Mouse (Mus musculus) liver, embryonic 16.5 days (tissue): ENCODE results near the gene Lrp1. TPM values are rescaled to one million over a fixed set of nuclear protein-coding genes. Genes with fewer than 3 reads are reported as not detected.
A peak's percentile ranks its signal among the peaks of the same experiment; 100 is the strongest.

Experiments
- ATAC-seq: fragments of 200-750 bp; cut with Nextera tagmentation; 2 replicates; pipeline ENCODE4 v1.8.0; 2017; ENCODE audit warnings: low read depth, mild to moderate bottlenecking, moderate number of reproducible peaks, moderate library complexity
- H3K27ac ChIP-seq: fragments of 300-500 bp; sonication (generic); 2 replicates; pipeline ENCODE4 v1.5.1; 2014; ENCODE audit warnings: mild to moderate bottlenecking, low read length
- H3K27me3 ChIP-seq: fragments of 300-500 bp; sonication (generic); 2 replicates; pipeline ENCODE4 v1.6.1; 2014; ENCODE audit warnings: low read depth, low read length, mixed read lengths; ENCODE audit not compliant: control insufficient read depth, insufficient read depth
- H3K36me3 ChIP-seq: fragments of 300-500 bp; sonication (generic); 2 replicates; pipeline ENCODE4 v1.6.1; 2014; ENCODE audit warnings: mild to moderate bottlenecking; ENCODE audit not compliant: control insufficient read depth, insufficient read depth
- H3K4me1 ChIP-seq: fragments of 300-500 bp; sonication (generic); 2 replicates; pipeline ENCODE4 v1.6.1; 2014; ENCODE audit warnings: low read depth, low read length, mixed read lengths; ENCODE audit not compliant: control insufficient read depth
- H3K4me2 ChIP-seq: fragments of 300-500 bp; sonication (generic); 2 replicates; pipeline ENCODE4 v1.6.1; 2014; ENCODE audit warnings: low read depth, low read length, mixed read lengths
- H3K4me3 ChIP-seq: fragments of 300-500 bp; sonication (generic); 2 replicates; pipeline ENCODE4 v1.5.1; 2014; ENCODE audit warnings: low read depth, mild to moderate bottlenecking, low read length
- H3K9ac ChIP-seq: fragments of 300-500 bp; sonication (generic); 2 replicates; pipeline ENCODE4 v1.6.1; 2014; ENCODE audit warnings: low read depth, low read length
- H3K9me3 ChIP-seq: fragments of 300-500 bp; sonication (generic); replicated peaks from 2 replicates; pipeline ENCODE4 v1.6.1; 2016; ENCODE audit warnings: low read length; ENCODE audit not compliant: control insufficient read depth
- WGBS: fragments of 180-500 bp; shearing (Covaris S2); extraction: QIAGEN DNeasy Blood & Tissue Kit; methylation state at CpG from one replicate; pipeline ENCODE4 v1.1.7; 2014; ENCODE audit not compliant: insufficient replicate concordance; 5-methylcytosine and 5-hydroxymethylcytosine counted together
- polyA plus RNA-seq: library from polyadenylated mRNA; unstranded; fragments of >200 nt; fragmentation: Nextera tagmentation; extraction: Ambion mirVana; gene quantifications from 2 replicates; pipeline ENCODE4 v1.2.1, GENCODE M21; 2015

Lrp1 gene
- polyA plus RNA-seq, 1 experiment from 2014 or later: 36.3 TPM

DNA sequence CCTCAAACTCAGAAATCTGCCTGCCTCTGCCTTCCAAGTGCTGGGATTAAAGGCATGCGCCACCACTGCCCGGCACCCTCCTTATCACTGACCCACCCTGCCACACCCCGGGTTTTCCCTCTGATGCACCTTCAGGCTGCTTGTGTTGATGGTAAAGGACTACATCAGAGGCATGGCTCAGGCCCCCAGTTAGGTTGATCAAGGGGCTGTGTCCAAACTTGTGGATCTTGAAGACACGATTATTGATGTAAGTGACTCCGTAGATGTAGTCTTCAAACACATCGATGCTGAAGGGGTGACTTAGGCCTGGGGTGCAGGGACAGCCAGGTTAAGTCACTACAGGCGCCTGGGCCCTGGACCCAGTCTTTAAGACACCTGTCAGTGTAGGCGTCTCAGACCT lies 79.4 kb downstream of the Lrp1 start:
- Histone ChIP-seq H3K27ac (no peak overlapping the region), H3K9ac (no peak overlapping the region), H3K36me3 (no peaks in the 10 kb centered on the region), H3K4me2 (no peak overlapping the region), H3K4me1 (no peaks in the 10 kb centered on the region), H3K4me3 (no peak overlapping the region), H3K27me3 (peaks cover 8% of the 10 kb centered on the region), H3K9me3 (no peaks in the 10 kb centered on the region)
- WGBS: 71% methylated on average over 8 of the region's 8 CpGs
- no peak for ATAC-seq

DNA sequence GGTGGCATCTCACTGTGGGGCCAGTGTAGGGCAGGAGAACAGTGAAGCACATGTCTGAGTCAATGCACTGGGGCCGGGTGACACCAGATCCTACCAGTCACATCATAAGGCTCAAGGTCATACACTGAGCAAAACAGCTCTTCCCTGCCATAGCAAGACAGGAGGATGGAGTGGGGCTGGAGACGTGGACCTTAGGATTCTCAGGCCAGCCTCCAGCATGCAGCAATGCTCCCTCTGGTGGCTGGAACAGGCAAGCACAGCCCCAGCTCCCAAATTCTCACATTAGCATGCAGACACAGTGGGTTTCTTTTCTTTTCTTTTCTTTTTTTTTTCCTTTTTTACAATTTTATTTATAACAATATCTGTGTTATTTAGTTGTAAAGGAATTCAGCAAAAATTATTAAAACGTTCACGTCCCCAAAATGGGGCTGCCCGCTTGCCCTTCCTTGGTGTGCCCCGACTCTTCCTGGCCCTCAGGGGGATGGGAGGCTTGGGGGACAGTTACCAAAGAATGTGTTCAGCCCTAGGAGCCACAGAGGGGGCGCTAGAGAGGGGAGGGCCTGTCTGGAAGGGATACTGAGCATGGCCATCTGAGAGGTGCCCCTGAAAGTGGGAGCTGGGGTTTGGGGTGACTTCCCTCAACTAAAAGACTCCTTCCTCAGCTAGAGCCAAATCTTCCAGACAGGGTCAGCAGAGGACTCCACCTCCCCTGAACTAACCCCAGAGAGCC lies 82.9 kb downstream of the Lrp1 start:
- Histone ChIP-seq H3K27me3 (peaks cover 43% of the 10 kb centered on the region), H3K4me2 (no peak overlapping the region), H3K9ac (no peak overlapping the region), H3K4me1 (peaks cover 9% of the 10 kb centered on the region), H3K36me3 (no peaks in the 10 kb centered on the region), H3K27ac (no peak overlapping the region), H3K4me3 (no peak overlapping the region), H3K9me3 (no peaks in the 10 kb centered on the region)
- no peak for ATAC-seq
- WGBS: 24% methylated on average over 7 of the region's 7 CpGs

DNA sequence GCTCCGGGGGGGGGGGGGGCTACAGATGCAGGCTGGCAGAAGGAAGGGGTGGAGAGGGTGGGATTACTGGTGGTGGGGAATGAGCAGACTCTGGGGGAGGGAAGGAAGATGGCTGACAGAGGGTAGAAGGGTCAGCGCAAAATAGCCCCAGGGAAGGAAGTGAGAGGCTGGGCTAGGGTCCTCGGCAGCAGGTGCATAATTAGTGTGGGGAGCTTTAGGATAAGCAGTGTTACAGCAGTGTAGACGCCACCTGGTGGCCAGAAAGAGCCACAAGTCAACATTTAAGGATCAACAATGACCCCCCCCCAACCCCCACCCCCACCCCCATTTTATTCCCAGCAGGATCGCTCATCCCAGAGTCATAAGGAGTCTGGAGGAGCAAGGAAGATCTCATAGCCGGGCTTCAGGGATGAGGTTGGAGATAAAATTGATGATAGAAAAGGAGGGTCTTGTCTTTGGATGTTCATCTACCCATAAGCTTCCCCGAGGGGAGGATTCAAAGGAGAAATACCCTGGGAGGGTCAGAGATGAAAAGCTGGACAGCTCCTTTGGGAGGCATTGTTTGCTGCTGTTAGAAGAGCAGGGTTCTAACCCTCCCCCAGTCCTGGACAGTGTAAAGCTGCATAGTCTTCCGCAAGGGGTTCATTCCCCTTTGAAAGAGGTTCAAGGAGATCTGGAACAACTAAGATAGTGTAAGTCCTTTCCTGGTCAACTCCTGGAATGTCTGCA lies 84.2 kb downstream of the Lrp1 start:
- Histone ChIP-seq H3K27ac (no peak overlapping the region), H3K9ac (no peak overlapping the region), H3K4me1 (peaks cover 9% of the 10 kb centered on the region), H3K4me3 (no peak overlapping the region), H3K36me3 (no peaks in the 10 kb centered on the region), H3K9me3 (no peaks in the 10 kb centered on the region), H3K4me2 (no peak overlapping the region), H3K27me3 (peaks cover 55% of the 10 kb centered on the region)
- 9% methylated on average over 8 of the region's 8 CpGs for WGBS
- no peak for ATAC-seq

DNA sequence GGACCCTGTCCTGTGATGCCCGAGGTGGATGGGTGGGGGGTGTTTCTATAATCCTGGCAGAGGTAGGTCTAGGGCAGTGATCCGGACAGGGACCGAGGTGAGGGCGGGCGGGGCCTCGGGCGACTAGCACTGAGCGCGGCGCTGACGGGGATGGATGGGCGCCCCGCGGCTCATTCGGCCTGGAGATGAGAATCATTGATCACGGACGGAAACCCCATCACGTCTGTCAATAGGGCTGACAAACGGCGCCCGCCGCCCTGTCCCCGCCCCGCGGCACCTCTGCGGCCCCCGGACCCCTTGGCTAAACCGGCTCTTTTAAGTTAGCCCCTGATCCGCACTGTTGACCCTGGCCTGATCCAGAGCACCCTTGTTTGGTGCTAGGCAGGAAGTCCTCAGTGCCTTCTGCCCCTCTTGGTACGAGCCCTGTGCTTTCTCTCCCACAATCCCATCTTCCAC lies 86.0 kb downstream of the Lrp1 start:
- Histone ChIP-seq H3K27me3 (peaks cover 73% of the 10 kb centered on the region), H3K9me3 (no peaks in the 10 kb centered on the region), H3K36me3 (no peaks in the 10 kb centered on the region), H3K9ac (no peak overlapping the region), H3K4me1 (peaks cover 9% of the 10 kb centered on the region), H3K4me2 (peak overlapping the region; percentile 50; the same call in 1 of the 2 replicates), H3K4me3 (no peak overlapping the region), H3K27ac (no peak overlapping the region)
- ATAC-seq: no peak
- WGBS: 2% methylated on average over 30 of the region's 30 CpGs

DNA sequence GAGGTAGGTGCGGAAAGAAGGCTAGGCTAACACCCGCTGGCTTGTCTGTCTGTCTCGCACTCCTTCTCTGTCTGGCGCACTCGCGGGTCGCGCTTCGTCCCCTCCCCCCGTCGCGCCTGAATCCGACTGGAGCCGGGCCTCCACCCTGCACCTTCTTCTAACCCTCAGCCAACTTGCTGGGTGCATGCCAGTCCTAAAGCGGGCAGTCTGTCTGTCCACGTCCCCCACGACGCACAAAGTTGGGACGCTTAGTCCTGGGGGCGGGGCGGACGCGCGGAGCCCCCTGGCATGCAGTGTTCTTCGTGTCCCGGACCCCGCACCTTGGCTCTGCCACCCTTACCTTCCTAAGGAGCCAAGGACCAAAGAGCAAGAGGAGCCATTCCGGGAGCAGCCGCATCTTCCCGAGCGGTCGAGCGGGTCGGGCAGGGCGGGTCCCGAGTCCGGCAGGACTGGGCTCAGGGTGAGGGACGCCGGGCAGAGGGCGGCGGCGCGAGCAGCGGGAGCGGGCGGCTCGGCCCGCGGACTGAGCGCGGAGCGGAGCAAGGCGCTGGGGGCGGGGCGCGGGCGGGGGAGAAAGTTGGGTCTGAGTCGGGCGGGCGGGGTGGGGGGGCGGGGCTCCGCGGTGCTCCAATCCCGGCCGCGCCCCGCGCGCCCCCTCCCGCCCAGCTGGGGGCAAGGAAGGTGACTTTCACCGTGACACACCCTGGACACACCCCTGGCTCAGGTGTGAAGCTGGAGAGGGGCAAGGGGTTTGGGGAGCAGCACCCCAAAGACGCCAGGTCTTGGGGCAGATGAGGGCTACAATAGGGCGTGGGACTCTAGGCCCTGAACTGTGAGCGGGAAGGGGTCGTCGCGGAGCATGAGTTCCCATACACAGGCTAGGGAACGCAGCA lies 86.7 kb downstream of the Lrp1 start, which contains the start of gene Nxph4:
Nxph4 (minus strand) TSS at position 524 of the 893 bp plus-strand sequence.
- H3K9ac ChIP-seq: no peak within 1 kb of the TSS
- H3K27me3 ChIP-seq: peaks cover 80% of the 10 kb centered on the region

DNA sequence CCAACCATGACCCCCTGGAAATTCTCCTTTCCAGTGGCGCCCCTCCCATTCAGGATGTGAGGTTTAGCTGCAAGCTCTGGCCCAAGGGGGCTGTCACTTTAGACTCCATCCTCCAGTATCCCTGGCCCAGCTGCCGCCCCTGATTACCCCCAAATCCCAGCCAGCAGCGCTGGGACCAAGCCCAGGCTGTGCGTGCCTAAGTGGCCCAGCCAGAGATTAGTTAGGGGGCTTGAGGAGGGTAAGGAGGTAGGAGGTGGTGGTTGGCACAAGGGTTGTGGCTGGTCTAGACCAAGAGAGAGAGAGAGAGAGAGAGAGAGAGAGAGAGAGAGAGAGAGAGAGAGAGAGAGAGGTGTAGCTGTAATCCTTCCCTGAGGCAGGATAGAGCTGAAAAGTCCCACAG lies 89.4 kb downstream of the Lrp1 start:
- Histone ChIP-seq H3K4me1 (peaks cover 12% of the 10 kb centered on the region), H3K27ac (no peak overlapping the region), H3K4me3 (no peak overlapping the region), H3K9me3 (no peaks in the 10 kb centered on the region), H3K4me2 (no peak overlapping the region), H3K27me3 (peaks cover 100% of the 10 kb centered on the region), H3K36me3 (no peaks in the 10 kb centered on the region), H3K9ac (no peak overlapping the region)
- no peak for ATAC-seq
- WGBS: 9% methylated on average over 4 of the region's 4 CpGs

More for the DNA sequence above, 86.7 kb downstream of the Lrp1 start, which contains the start of gene Nxph4:
- peak within 1 kb of the TSS; percentile 39 for H3K4me3 ChIP-seq
- no peaks in the 10 kb centered on the region for H3K36me3 ChIP-seq
- no peak within 1 kb of the TSS for H3K27ac ChIP-seq
- peak within 1 kb of the TSS; percentile 50 for H3K4me2 ChIP-seq
- no peaks in the 10 kb centered on the region for H3K9me3 ChIP-seq
- H3K4me1 ChIP-seq: peaks cover 9% of the 10 kb centered on the region
- WGBS: under 1% methylated on average over 58 of the region's 78 CpGs
- 0 out of 2 replicates have a peak, but pooled peaks have one; percentile 4 for ATAC-seq

DNA sequence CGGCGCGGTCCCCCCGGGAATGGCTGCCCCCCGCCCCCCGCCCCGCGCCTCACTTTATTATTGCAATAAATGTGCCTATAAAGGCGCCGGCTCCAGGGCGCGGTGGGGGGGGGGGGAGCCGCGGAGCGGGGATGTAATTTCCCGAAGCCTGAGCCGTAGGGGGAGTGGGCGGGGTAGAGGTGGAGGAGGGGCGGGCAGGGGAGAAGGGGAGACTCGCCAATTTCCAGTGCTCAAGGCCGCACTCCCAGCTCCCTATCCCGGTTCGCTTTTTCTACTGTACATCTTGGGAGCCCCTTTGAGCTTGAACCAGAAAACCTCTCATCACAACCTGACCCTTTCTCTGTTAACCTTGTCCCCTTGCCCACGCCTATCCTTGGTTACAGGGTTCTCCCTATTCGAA lies 90.0 kb downstream of the Lrp1 start:
- H3K4me3 ChIP-seq: no peak overlapping the region
- no peak overlapping the region for H3K9ac ChIP-seq
- H3K27me3 ChIP-seq: peaks cover 100% of the 10 kb centered on the region
- no peak overlapping the region for H3K27ac ChIP-seq
- H3K4me2 ChIP-seq: no peak overlapping the region
- ATAC-seq: no peak
- WGBS: 2% methylated on average over 25 of the region's 25 CpGs
- H3K4me1 ChIP-seq: peaks cover 18% of the 10 kb centered on the region
- no peaks in the 10 kb centered on the region for H3K36me3 ChIP-seq
- no peaks in the 10 kb centered on the region for H3K9me3 ChIP-seq

DNA sequence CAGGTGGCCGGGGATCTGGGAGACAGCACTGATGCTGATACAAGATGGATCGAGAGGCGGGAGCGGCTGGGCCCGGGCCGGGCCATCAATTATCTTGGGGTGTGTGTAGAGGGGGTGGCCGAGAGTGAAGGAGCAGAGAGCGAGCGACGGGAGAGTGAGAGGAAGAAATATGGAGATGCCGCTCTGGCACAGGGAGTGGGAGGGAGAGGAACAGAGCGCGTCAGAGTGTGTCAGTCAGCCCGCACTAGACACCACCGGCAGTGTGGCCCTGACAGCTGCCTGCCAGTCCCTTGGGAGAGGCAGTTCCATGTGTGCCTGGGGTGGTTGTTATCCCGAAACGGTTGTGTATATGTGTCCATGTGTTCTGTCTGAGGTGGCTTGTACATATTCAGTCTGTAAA lies 93.5 kb downstream of the Lrp1 start:
- peaks cover 9% of the 10 kb centered on the region for H3K4me1 ChIP-seq
- 4% methylated on average over 17 of the region's 17 CpGs for WGBS
- no peak for ATAC-seq
- no peaks in the 10 kb centered on the region for H3K36me3 ChIP-seq
- no peak overlapping the region for H3K4me3 ChIP-seq
- H3K9me3 ChIP-seq: no peaks in the 10 kb centered on the region
- no peak overlapping the region for H3K4me2 ChIP-seq
- peaks cover 92% of the 10 kb centered on the region for H3K27me3 ChIP-seq
- H3K27ac ChIP-seq: no peak overlapping the region
- no peak overlapping the region for H3K9ac ChIP-seq
